Mouse (Mus musculus) hindbrain, embryonic 14.5 days (tissue): ENCODE data around the gene Bag6. TPM values are rescaled to one million over a fixed set of nuclear protein-coding genes. Genes with fewer than 3 reads are reported as not detected.
A peak's percentile ranks its signal among the peaks of the same experiment; 100 is the strongest.

Source experiments
- ATAC-seq: fragments of 200-750 bp; cut with Nextera tagmentation; 2 replicates; pipeline ENCODE4 v1.8.0; 2017; ENCODE audit warnings: moderate number of reproducible peaks, mild to moderate bottlenecking, moderate TSS enrichment, moderate library complexity; ENCODE audit not compliant: low FRiP score
- DNase-seq: peaks from one replicate; pipeline ENCODE4 v3.0.0-alpha.2; 2015; ENCODE audit warnings: low spot score
- H3K27ac ChIP-seq: fragments of 300-500 bp; sonication (generic); 2 replicates; pipeline ENCODE4 v1.5.1; 2014; ENCODE audit warnings: mild to moderate bottlenecking, moderate library complexity
- H3K27me3 ChIP-seq: fragments of 300-500 bp; sonication (generic); 2 replicates; pipeline ENCODE4 v1.6.1; 2014; ENCODE audit warnings: mild to moderate bottlenecking, low read length, mixed read lengths; ENCODE audit not compliant: control insufficient read depth, insufficient read depth
- H3K36me3 ChIP-seq: fragments of 300-500 bp; sonication (generic); replicated peaks from 2 replicates; pipeline ENCODE4 v1.6.1; 2014; ENCODE audit not compliant: control insufficient read depth, insufficient read depth
- H3K4me1 ChIP-seq: fragments of 300-500 bp; sonication (generic); replicated peaks from 2 replicates; pipeline ENCODE4 v1.6.1; 2014; ENCODE audit warnings: antibody characterized with exemption, low read length, mixed read lengths; ENCODE audit not compliant: control insufficient read depth, insufficient read depth
- H3K4me2 ChIP-seq: fragments of 300-500 bp; sonication (generic); replicated peaks from 2 replicates; pipeline ENCODE4 v1.6.1; 2014; ENCODE audit warnings: mild to moderate bottlenecking, moderate library complexity
- H3K4me3 ChIP-seq: fragments of 300-500 bp; sonication (generic); replicated peaks from 2 replicates; pipeline ENCODE4 v1.5.1; 2014; ENCODE audit warnings: mild to moderate bottlenecking, low read length
- H3K9ac ChIP-seq: fragments of 300-500 bp; sonication (generic); 2 replicates; pipeline ENCODE4 v1.6.1; 2014
- H3K9me3 ChIP-seq: fragments of 300-500 bp; sonication (generic); 2 replicates; pipeline ENCODE4 v1.6.1; 2016; ENCODE audit warnings: low read length; ENCODE audit not compliant: control insufficient read depth
- WGBS: fragments of 180-500 bp; shearing (Covaris S2); extraction: QIAGEN DNeasy Blood & Tissue Kit; methylation state at CpG from one replicate; pipeline ENCODE4 v1.1.7; 2014; 5-methylcytosine and 5-hydroxymethylcytosine counted together
- polyA plus RNA-seq: library from polyadenylated mRNA; unstranded; fragments of >200 nt; fragmentation: Nextera tagmentation; extraction: Ambion mirVana; gene quantifications from 2 replicates; pipeline ENCODE4 v1.2.1, GENCODE M21; 2014

Bag6 gene
- polyA plus RNA-seq, 1 experiment from 2014 or later: 90.2 TPM

- Histone ChIP-seq H3K27me3 (no peaks in the 10 kb centered on the region), H3K4me1 (peaks cover 11% of the 10 kb centered on the region; the same call in 1 of the 2 replicates), H3K4me2 (peak overlapping the region; percentile 53), H3K4me3 (peak overlapping the region; percentile 27), H3K27ac (0 out of 2 replicates have a peak overlapping the region, but pooled peaks have one; percentile 15), H3K9me3 (no peaks in the 10 kb centered on the region), H3K9ac (peak overlapping the region; percentile 37), H3K36me3 (no peaks in the 10 kb centered on the region)
- no peak for ATAC-seq
- 2% methylated on average over 18 of the region's 18 CpGs for WGBS
- peak; percentile 33 for DNase-seq
Measured at GRCm38 (mm10) chr17:35185639-35186611, 50.9 kb downstream of the Bag6 start.

- Histone ChIP-seq H3K27me3 (no peaks in the 10 kb centered on the region), H3K4me2 (peak overlapping the region; percentile 53), H3K9me3 (no peaks in the 10 kb centered on the region), H3K4me3 (no peak overlapping the region), H3K9ac (no peak overlapping the region), H3K27ac (0 out of 2 replicates have a peak overlapping the region, but pooled peaks have one; percentile 3), H3K36me3 (no peaks in the 10 kb centered on the region), H3K4me1 (peaks cover 11% of the 10 kb centered on the region; the same call in 1 of the 2 replicates)
- DNase-seq: no peak
- ATAC-seq: no peak
- WGBS: 0% methylated on average over 4 of the region's 4 CpGs
Measured at GRCm38 (mm10) chr17:35186681-35187080, 51.7 kb downstream of the Bag6 start.

GRCm38 (mm10) chr17:35187345-35187744 is 52.4 kb downstream of the Bag6 start:
- 77% methylated on average over 4 of the region's 4 CpGs for WGBS
- peaks cover 11% of the 10 kb centered on the region; the same call in 1 of the 2 replicates for H3K4me1 ChIP-seq
- no peak for ATAC-seq

GRCm38 (mm10) chr17:35187959-35188610 is 53.1 kb downstream of the Bag6 start, which contains the start of gene Lst1:
Gene Lst1 (minus strand): TSS chr17:35188439.
- no peaks in the 10 kb centered on the region for H3K27me3 ChIP-seq
- WGBS: 76% methylated on average over 7 of the region's 7 CpGs
- H3K36me3 ChIP-seq: no peaks in the 10 kb centered on the region
- H3K9ac ChIP-seq: no peak within 1 kb of the TSS
- peaks cover 11% of the 10 kb centered on the region; the same call in 1 of the 2 replicates for H3K4me1 ChIP-seq
- ATAC-seq (no peak), DNase-seq (no peak)
- H3K4me2 ChIP-seq: no peak within 1 kb of the TSS
- H3K4me3 ChIP-seq: no peak within 1 kb of the TSS
- H3K9me3 ChIP-seq: no peaks in the 10 kb centered on the region
- H3K27ac ChIP-seq: no peak within 1 kb of the TSS

More at GRCm38 (mm10) chr17:35187345-35187744, 52.4 kb downstream of the Bag6 start:
- DNase-seq: no peak
- H3K27me3 ChIP-seq: no peaks in the 10 kb centered on the region
- no peaks in the 10 kb centered on the region for H3K9me3 ChIP-seq
- no peak overlapping the region for H3K9ac ChIP-seq
- no peaks in the 10 kb centered on the region for H3K36me3 ChIP-seq
- H3K4me3 ChIP-seq: no peak overlapping the region
- H3K4me2 ChIP-seq: no peak overlapping the region
- H3K27ac ChIP-seq: no peak overlapping the region

- no peaks in the 10 kb centered on the region for H3K36me3 ChIP-seq
- no peak overlapping the region for H3K4me3 ChIP-seq
- H3K27ac ChIP-seq: no peak overlapping the region
- H3K27me3 ChIP-seq: no peaks in the 10 kb centered on the region; the same call in 1 of the 2 replicates
- ATAC-seq: no peak
- WGBS: 61% methylated on average over 1 of the region's 1 CpGs
- H3K9me3 ChIP-seq: no peaks in the 10 kb centered on the region
- peaks cover 11% of the 10 kb centered on the region; the same call in 1 of the 2 replicates for H3K4me1 ChIP-seq
- no peak overlapping the region for H3K9ac ChIP-seq
- no peak for DNase-seq
- no peak overlapping the region for H3K4me2 ChIP-seq
Measured at GRCm38 (mm10) chr17:35189186-35189585, 54.2 kb downstream of the Bag6 start.

- Histone ChIP-seq H3K9ac (no peak overlapping the region), H3K36me3 (no peaks in the 10 kb centered on the region), H3K27ac (no peak overlapping the region), H3K4me2 (no peak overlapping the region), H3K27me3 (peaks cover 6% of the 10 kb centered on the region), H3K9me3 (no peaks in the 10 kb centered on the region), H3K4me3 (no peak overlapping the region), H3K4me1 (peaks cover 11% of the 10 kb centered on the region; the same call in 1 of the 2 replicates)
- no peak for DNase-seq
- ATAC-seq: no peak
- 80% methylated on average over 4 of the region's 4 CpGs for WGBS
Measured at GRCm38 (mm10) chr17:35190096-35190495, 55.1 kb downstream of the Bag6 start.

- Histone ChIP-seq H3K9me3 (no peaks in the 10 kb centered on the region), H3K4me2 (no peak overlapping the region), H3K4me3 (no peak overlapping the region), H3K9ac (no peak overlapping the region), H3K27ac (no peak overlapping the region), H3K4me1 (peaks cover 10% of the 10 kb centered on the region; the same call in 1 of the 2 replicates), H3K36me3 (no peaks in the 10 kb centered on the region), H3K27me3 (peaks cover 22% of the 10 kb centered on the region)
- no peak for DNase-seq
- 61% methylated on average over 2 of the region's 2 CpGs for WGBS
- no peak for ATAC-seq
Measured at GRCm38 (mm10) chr17:35191723-35192122, 56.7 kb downstream of the Bag6 start.

- Histone ChIP-seq H3K27ac (no peak overlapping the region), H3K4me1 (peaks cover 9% of the 10 kb centered on the region; the same call in 1 of the 2 replicates), H3K4me2 (no peak overlapping the region), H3K36me3 (no peaks in the 10 kb centered on the region), H3K4me3 (no peak overlapping the region), H3K9me3 (no peaks in the 10 kb centered on the region), H3K27me3 (peaks cover 27% of the 10 kb centered on the region), H3K9ac (no peak overlapping the region)
- no peak for DNase-seq
- WGBS: 87% methylated on average over 5 of the region's 5 CpGs
- no peak for ATAC-seq
Measured at GRCm38 (mm10) chr17:35192924-35193323, 57.9 kb downstream of the Bag6 start.
